Mouse (Mus musculus) A20 (cell line): ENCODE data around the gene Bmp2k.

Experiments
- DNase-seq: peaks from one replicate; pipeline ENCODE4 v3.0.0-alpha.2; 2011; ENCODE audit warnings: low read depth, low spot score

The Bmp2k gene

GRCm38 (mm10) chr5:96972474-96973130, 24.9 kb upstream of the Bmp2k start:
- DNase-seq, result no peak

- no peak for DNase-seq
Measured at GRCm38 (mm10) chr5:96973714-96974113, 23.8 kb upstream of the Bmp2k start.

GRCm38 (mm10) chr5:96974661-96975060, 22.8 kb upstream of the Bmp2k start:
- DNase-seq, result no peak

GRCm38 (mm10) chr5:96975112-96975511, 22.4 kb upstream of the Bmp2k start:
- no peak for DNase-seq

GRCm38 (mm10) chr5:96976150-96976549, 21.3 kb upstream of the Bmp2k start:
- no peak for DNase-seq

- peak; percentile 79 for DNase-seq
Measured at GRCm38 (mm10) chr5:96979296-96980007, 18.0 kb upstream of the Bmp2k start.

- DNase-seq, result peak; percentile 96
Measured at GRCm38 (mm10) chr5:96980008-96980634, 17.4 kb upstream of the Bmp2k start.

GRCm38 (mm10) chr5:96981987-96982386, 15.5 kb upstream of the Bmp2k start:
- DNase-seq, result peak; percentile 41

- no peak for DNase-seq
Measured at GRCm38 (mm10) chr5:96983142-96983541, 14.3 kb upstream of the Bmp2k start.

GRCm38 (mm10) chr5:96986850-96987249, 10.6 kb upstream of the Bmp2k start:
- no peak for DNase-seq

GRCm38 (mm10) chr5:96988880-96989279, 8.6 kb upstream of the Bmp2k start:
- DNase-seq, result no peak

GRCm38 (mm10) chr5:96991156-96991555, 6.3 kb upstream of the Bmp2k start:
- no peak for DNase-seq

GRCm38 (mm10) chr5:96992651-96993050, 4.8 kb upstream of the Bmp2k start:
- no peak for DNase-seq

- peak; percentile 91 for DNase-seq
Measured at GRCm38 (mm10) chr5:96993057-96993456, 4.4 kb upstream of the Bmp2k start.

- no peak for DNase-seq
Measured at GRCm38 (mm10) chr5:96995791-96996190, 1.7 kb upstream of the Bmp2k start.

- peak; percentile 82 for DNase-seq
Measured at GRCm38 (mm10) chr5:96996401-96997309, 834 bp upstream of the Bmp2k start.

GRCm38 (mm10) chr5:96997802-96998565, 495 bp downstream of the Bmp2k start:
- peak; percentile 61 for DNase-seq

- no peak for DNase-seq
Measured at GRCm38 (mm10) chr5:96998566-96998907, 1.0 kb downstream of the Bmp2k start.

- peak; percentile 68 for DNase-seq
Measured at GRCm38 (mm10) chr5:96999601-97000000, 2.1 kb downstream of the Bmp2k start.

GRCm38 (mm10) chr5:97000524-97000923, 3.0 kb downstream of the Bmp2k start:
- DNase-seq, result peak; percentile 62

- peak; percentile 73 for DNase-seq
Measured at GRCm38 (mm10) chr5:97001153-97001552, 3.7 kb downstream of the Bmp2k start.
